ENCODE assay signal across 34 mouse cellular contexts in the genomic region with DNA sequence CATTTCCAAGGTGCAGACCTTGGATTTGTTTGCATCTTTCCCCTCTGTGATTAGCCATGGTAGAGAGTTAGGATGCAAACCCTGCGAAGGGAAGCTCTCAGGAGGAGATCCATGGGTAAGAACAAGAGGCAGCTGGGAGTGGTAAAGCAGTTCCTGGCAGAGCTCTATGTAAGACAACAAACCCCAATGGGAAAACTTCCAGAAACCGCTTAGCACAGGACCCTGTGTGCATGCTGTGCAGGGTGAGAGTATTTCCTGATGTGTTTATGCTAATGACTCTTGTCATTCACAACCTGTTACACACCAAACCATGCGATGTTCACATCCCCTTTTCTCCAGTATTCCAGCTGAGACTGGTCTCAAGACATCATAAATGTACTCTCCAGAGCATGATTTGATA. TPM values are rescaled to one million over a fixed set of nuclear protein-coding genes. Genes with fewer than 3 reads are reported as not detected.
"Had no signal": no experiment of that assay in that cellular context is flagged by ENCODE, and none has a peak within 500 bp of the region (broad histone marks: within the 10 kb centered on the region; RNA-seq: fewer than 3 reads in every experiment).

No protein-coding gene starts in this region.

- ATAC-seq: inflammation-experienced regulatory T-cells, adult 6 months; intestine, embryonic 15.5 days; intestine, postnatal 0 days had no signal

- H3K9me3 ChIP-seq: heart, embryonic 10.5 days; heart, embryonic 12.5 days; hindbrain, embryonic 10.5 days; hindbrain, embryonic 13.5 days; intestine, embryonic 15.5 days; limb, embryonic 10.5 days; limb, embryonic 12.5 days; liver, embryonic 13.5 days; liver, embryonic 15.5 days had no signal

- H3K9ac ChIP-seq: heart, embryonic 12.5 days; hindbrain, embryonic 13.5 days; intestine, embryonic 15.5 days; limb, embryonic 12.5 days; liver, embryonic 13.5 days; liver, embryonic 15.5 days had no signal

- H3K4me3 ChIP-seq: gastrocnemius, adult 2 months; heart, embryonic 10.5 days; heart, embryonic 12.5 days; hindbrain, embryonic 10.5 days; hindbrain, embryonic 13.5 days; intestine, embryonic 15.5 days; layer of hippocampus, adult 2 months; left cerebral cortex, adult 2 months; limb, embryonic 10.5 days; limb, embryonic 12.5 days; liver, embryonic 13.5 days; liver, embryonic 15.5 days had no signal

- H3K27ac ChIP-seq: gastrocnemius, adult 2 months; heart, embryonic 10.5 days; hindbrain, embryonic 10.5 days; hindbrain, embryonic 13.5 days; intestine, embryonic 15.5 days; layer of hippocampus, adult 2 months; left cerebral cortex, adult 2 months; limb, embryonic 10.5 days; limb, embryonic 12.5 days; liver, embryonic 13.5 days; liver, embryonic 15.5 days had no signal

- H3K27me3 ChIP-seq: heart, embryonic 12.5 days; hindbrain, embryonic 13.5 days; intestine, embryonic 15.5 days; liver, embryonic 15.5 days had no signal

- H3K36me3 ChIP-seq: heart, embryonic 10.5 days; heart, embryonic 12.5 days; hindbrain, embryonic 10.5 days; hindbrain, embryonic 13.5 days; intestine, embryonic 15.5 days; limb, embryonic 10.5 days; limb, embryonic 12.5 days; liver, embryonic 13.5 days; liver, embryonic 15.5 days had no signal

- DNase-seq: gastrocnemius, adult 2 months; gastrocnemius, postnatal 10 days; gastrocnemius, postnatal 25 days; heart, adult 18-20 months; heart, postnatal 10 days; heart, postnatal 4 days; kidney, adult 18-20 months; kidney, adult 8-10 months; kidney, postnatal 10 days; kidney, postnatal 25 days; kidney, postnatal 4 days; liver; liver, embryonic 13.5 days had no signal

- H3K4me1 ChIP-seq: heart, embryonic 12.5 days; hindbrain, embryonic 10.5 days; hindbrain, embryonic 13.5 days; intestine, embryonic 15.5 days; limb, embryonic 10.5 days; limb, embryonic 12.5 days; liver, embryonic 13.5 days; liver, embryonic 15.5 days had no signal

- H3K4me2 ChIP-seq: heart, embryonic 12.5 days; hindbrain, embryonic 13.5 days; intestine, embryonic 15.5 days; limb, embryonic 12.5 days; liver, embryonic 11.5 days; liver, embryonic 13.5 days; liver, embryonic 15.5 days had no signal

RNA-seq across cellular contexts. Expression of a gene that starts 3.8 kb away (rescaled TPM):
- total RNA-seq: gastrocnemius, adult 2 months; gastrocnemius, postnatal 10 days; gastrocnemius, postnatal 25 days; gastrocnemius, postnatal 4 days; granulocyte monocyte progenitor cell, adult 5-6 weeks; heart, postnatal 4 days; layer of hippocampus, adult 2 months; layer of hippocampus, postnatal 10 days; layer of hippocampus, postnatal 25 days; left cerebral cortex, adult 2 months; left cerebral cortex, postnatal 14 days; left cerebral cortex, postnatal 36 days had no signal
- polyA plus RNA-seq: heart, embryonic 10.5 days; heart, embryonic 12.5 days; heart, embryonic 14.5 days; hindbrain, embryonic 10.5 days; hindbrain, embryonic 13.5 days; kidney, embryonic 14.5 days; limb, embryonic 10.5 days; limb, embryonic 12.5 days; liver, embryonic 11.5 days; liver, embryonic 13.5 days had no signal

RNA-seq across cellular contexts. Expression of a gene that starts 50.8 kb away (rescaled TPM):
- total RNA-seq: granulocyte monocyte progenitor cell, adult 5-6 weeks had no signal
- polyA plus RNA-seq: inflammation-experienced regulatory T-cells, adult 6 months had no signal
